Mouse (Mus musculus): ENCODE results near the gene Mki67. TPM values are rescaled to one million over a fixed set of nuclear protein-coding genes. Genes with fewer than 3 reads are reported as not detected.

Gene Mki67
- total and polyA plus RNA-seq, 3 experiments = 57.8 to 102 (median 73.1) TPM

- Histone ChIP-seq H3K79me2 (replicated peaks; ENCODE audit: control insufficient read depth, extremely low read depth, insufficient read depth, poor library complexity, severe bottlenecking) (no peaks in the 10 kb centered on the region), H3K9ac (ENCODE audit: insufficient read depth, low read depth) (peak overlapping the region; percentile 70), H3K4me3 (replicated peaks in 1 of 3; ENCODE audit: low read depth in 2 of 3, low read length in 2 of 3, poor library complexity in 1 of 3) (no peak overlapping the region), H3K27ac (ENCODE audit: insufficient read depth, low read depth) (no peak overlapping the region), H3K4me1 (ENCODE audit: control insufficient read depth in 1 of 2, insufficient read depth in 2 of 2) (peaks cover 5 to 36% of the 10 kb centered on the region in 2 experiments), H3K36me3 (replicated peaks in 1 of 2; ENCODE audit: control insufficient read depth in 1 of 2, insufficient read depth in 1 of 2, low read length in 1 of 2) (no peaks in the 10 kb centered on the region), H3K9me3 (replicated peaks; ENCODE audit: low read length) (no peaks in the 10 kb centered on the region), H3K4me2 (ENCODE audit: insufficient read depth, low read depth, poor library complexity, severe bottlenecking) (peak overlapping the region; percentile 84), H3K27me3 (replicated peaks) (peaks cover 5% of the 10 kb centered on the region)
- no peak for DNase-seq (ENCODE audit: extremely low read depth)
- in situ Hi-C loops (cut with MboI; ENCODE audit: low pct_ligation_motif_present, low pct_unique_long_range_greater_than_20kb, low sequenced_read_pairs) (no loop called here), dilution Hi-C loops (cut with MboI; ENCODE audit: extremely low pct_ligation_motif_present, extremely low pct_unique_long_range_greater_than_20kb, low sequenced_read_pairs) (no loop called here)
- peak in 1 of 2 experiments; percentile 20; a peak in 1 of 4 replicates for TF ChIP-seq CTCF (conservative IDR thresholded peaks at IDR 0.05 in 1 of 2, IDR thresholded peaks at IDR 0.05 in 1 of 2; ENCODE audit: low read depth in 2 of 2, low read length in 2 of 2)
- TF ChIP-seq POLR2A (IDR thresholded peaks at IDR 0.05; ENCODE audit: low read depth, low read length) = peak; percentile 28; the same call in 1 of the 2 replicates
- 0 out of 2 replicates have a peak, but pooled peaks have one; percentile 15 for TF ChIP-seq TBP (conservative IDR thresholded peaks at IDR 0.05; ENCODE audit: low read depth, low read length)
- peak; percentile 28; the same call in 1 of the 2 replicates for TF ChIP-seq ZMIZ1 (IDR thresholded peaks at IDR 0.05; ENCODE audit: low read depth, low read length)
- no peak for TF ChIP-seq ZKSCAN1 (IDR thresholded peaks at IDR 0.05; ENCODE audit: borderline replicate concordance, low read depth, low read length)
These were observed 5.4 kb upstream of the Mki67 start for GRCm38 (mm10) chr7:135721436-135721992.

GRCm38 (mm10) chr7:135716968-135717557 is 902 bp upstream of the Mki67 start:
- no peaks in the 10 kb centered on the region for H3K9me3 ChIP-seq (replicated peaks; ENCODE audit: low read length)
- H3K4me3 ChIP-seq (replicated peaks in 1 of 3; ENCODE audit: low read depth in 2 of 3, low read length in 2 of 3, poor library complexity in 1 of 3) = peak overlapping the region; percentile 31 to 52 (median 51)
- H3K27me3 ChIP-seq (replicated peaks) = no peaks in the 10 kb centered on the region
- peak; percentile 56 for TF ChIP-seq BHLHE40 (IDR thresholded peaks at IDR 0.05; ENCODE audit: low read depth, low read length)
- no peak for TF ChIP-seq ZKSCAN1 (IDR thresholded peaks at IDR 0.05; ENCODE audit: borderline replicate concordance, low read depth, low read length)
- TF ChIP-seq EP300 (IDR thresholded peaks at IDR 0.05; ENCODE audit: low read length) = 0 out of 2 replicates have a peak, but pooled peaks have one; percentile 29
- no peak for TF ChIP-seq JUN (IDR thresholded peaks at IDR 0.05; ENCODE audit: insufficient read depth, low read depth, low read length)
- peak; percentile 80 for TF ChIP-seq MEF2A (IDR thresholded peaks at IDR 0.05; ENCODE audit: borderline replicate concordance, low read depth, low read length)
- TF ChIP-seq JUND (conservative IDR thresholded peaks at IDR 0.05; ENCODE audit: low read depth, low read length) = no peak
- TF ChIP-seq GABPA (IDR thresholded peaks at IDR 0.05; ENCODE audit: insufficient replicate concordance, low read depth, low read length) = no peak
- TF ChIP-seq TCF12 (IDR thresholded peaks at IDR 0.05; ENCODE audit: low read depth, low read length) = peak; percentile 45
- H3K9ac ChIP-seq (ENCODE audit: insufficient read depth, low read depth) = peak overlapping the region; percentile 77
- dilution Hi-C loops (cut with MboI; ENCODE audit: extremely low pct_ligation_motif_present, extremely low pct_unique_long_range_greater_than_20kb, low sequenced_read_pairs) (no loop called here), in situ Hi-C loops (cut with MboI; ENCODE audit: low pct_ligation_motif_present, low pct_unique_long_range_greater_than_20kb, low sequenced_read_pairs) (no loop called here)
- H3K4me1 ChIP-seq (ENCODE audit: control insufficient read depth in 1 of 2, insufficient read depth in 2 of 2) = peaks cover 4 to 38% of the 10 kb centered on the region in 2 experiments
- peak overlapping the region; percentile 76 for H3K4me2 ChIP-seq (ENCODE audit: insufficient read depth, low read depth, poor library complexity, severe bottlenecking)
- H3K27ac ChIP-seq (ENCODE audit: insufficient read depth, low read depth) = no peak overlapping the region
- peaks cover 39% of the 10 kb centered on the region for H3K79me2 ChIP-seq (replicated peaks; ENCODE audit: control insufficient read depth, extremely low read depth, insufficient read depth, poor library complexity, severe bottlenecking)
- no peak for DNase-seq (ENCODE audit: extremely low read depth)
- H3K36me3 ChIP-seq (replicated peaks in 1 of 2; ENCODE audit: control insufficient read depth in 1 of 2, insufficient read depth in 1 of 2, low read length in 1 of 2) = peaks cover 0 to 6% of the 10 kb centered on the region in 2 experiments

Measured in CH12.LX (cell line).